Mouse (Mus musculus): ENCODE results near the gene Nos1. TPM values are rescaled to one million over a fixed set of nuclear protein-coding genes. Genes with fewer than 3 reads are reported as not detected.

Nos1 gene
- polyA plus RNA-seq, 1 experiment from 2014 or later, result 7.8 TPM

DNA sequence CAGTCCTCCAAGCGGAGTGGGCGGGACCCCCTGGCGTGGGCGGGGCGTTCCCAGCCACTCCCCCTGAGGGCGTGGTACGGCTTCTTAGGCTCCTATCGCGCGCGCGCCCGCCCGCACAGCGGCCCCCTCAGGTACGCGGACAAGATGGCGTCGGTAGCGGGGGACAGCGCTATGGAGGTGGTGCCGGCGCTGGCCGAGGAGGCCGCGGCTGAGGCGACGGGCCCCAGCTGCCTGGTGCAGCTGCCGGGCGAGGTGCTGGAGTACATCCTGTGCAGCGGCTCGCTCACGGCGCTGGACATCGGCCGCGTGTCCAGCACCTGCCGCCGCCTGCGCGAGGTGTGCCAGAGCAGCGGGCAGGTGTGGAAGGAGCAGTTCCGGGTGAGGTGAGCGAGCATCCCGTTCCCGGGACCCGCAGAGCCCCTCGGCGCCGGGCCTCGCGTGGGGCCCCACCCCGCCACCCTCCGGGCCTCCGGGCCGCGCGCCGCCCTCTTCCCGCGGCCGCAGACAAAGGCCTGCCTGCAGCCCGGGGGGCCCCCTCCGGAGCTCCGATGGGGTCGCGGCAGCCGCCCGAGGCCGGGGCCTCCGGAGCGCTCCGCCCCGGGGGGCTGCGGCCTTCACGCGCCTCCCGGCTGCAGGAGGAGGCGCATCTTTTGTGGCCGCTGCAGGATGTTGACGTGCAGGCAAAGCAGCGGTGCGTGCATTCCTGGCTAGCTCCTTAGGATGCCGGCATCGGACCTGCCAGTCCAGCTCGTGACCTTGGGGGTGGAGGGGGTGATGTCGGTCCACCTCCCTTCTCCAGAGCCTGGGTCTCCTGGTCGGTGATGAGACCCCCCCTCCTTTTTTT lies 196.0 kb downstream of the Nos1 start, which contains the start of gene Fbxo21:
Fbxo21 (plus strand) TSS at position 74 of the 844 bp plus-strand sequence.
- Histone ChIP-seq H3K27ac (ENCODE audit: low read length) (peak within 1 kb of the TSS; percentile 89), H3K9me3 (ENCODE audit: control insufficient read depth, low read length) (no peaks in the 10 kb centered on the region), H3K4me3 (replicated peaks; ENCODE audit: low read length) (peak within 1 kb of the TSS; percentile 99), H3K36me3 (ENCODE audit: control insufficient read depth, insufficient read depth) (0 out of 2 replicates have a peak, but pooled peaks cover 4% of the 10 kb centered on the region), H3K9ac (replicated peaks; ENCODE audit: low read depth, low read length) (peak within 1 kb of the TSS; percentile 100), H3K4me2 (ENCODE audit: low read length) (peak within 1 kb of the TSS; percentile 79), H3K4me1 (replicated peaks; ENCODE audit: control insufficient read depth, insufficient read depth, low read length) (peaks cover 26% of the 10 kb centered on the region), H3K27me3 (replicated peaks; ENCODE audit: control insufficient read depth, insufficient read depth, low read length) (no peaks in the 10 kb centered on the region)
- under 1% methylated on average over 86 of the region's 88 CpGs for WGBS
- ATAC-seq, result peak; percentile 91

DNA sequence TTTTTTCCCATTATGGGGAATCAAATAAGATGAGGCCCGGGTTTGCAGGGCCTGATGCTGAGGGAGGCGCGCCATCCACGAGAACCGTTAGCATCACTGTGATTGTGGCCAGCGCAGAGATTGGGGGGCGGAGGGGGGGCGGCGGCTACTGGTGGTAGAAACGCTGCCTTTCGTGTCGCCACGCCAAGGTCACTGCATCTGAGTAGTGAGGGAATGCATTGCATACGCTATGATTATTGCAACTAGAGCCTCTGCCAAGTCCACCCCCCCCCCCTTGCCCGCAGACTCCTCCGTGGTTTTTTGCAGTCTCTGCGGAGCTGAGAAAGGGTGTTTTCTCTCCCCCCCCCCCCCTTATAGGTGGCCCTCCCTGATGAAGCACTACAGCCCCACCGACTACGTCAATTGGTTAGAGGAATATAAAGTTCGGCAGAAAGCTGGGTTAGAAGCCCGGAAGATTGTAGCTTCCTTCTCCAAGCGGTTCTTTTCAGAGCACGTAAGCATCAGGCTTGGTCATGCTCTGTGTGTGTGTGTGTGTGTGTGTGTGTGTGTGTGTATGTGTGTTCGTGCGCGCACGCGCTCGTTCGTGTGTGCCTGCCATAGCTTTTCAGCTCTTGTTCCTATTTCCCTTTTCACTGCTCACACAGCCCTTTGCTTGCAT lies 196.8 kb downstream of the Nos1 start:
- peak overlapping the region; percentile 99 for H3K4me3 ChIP-seq (replicated peaks; ENCODE audit: low read length)
- H3K4me1 ChIP-seq (replicated peaks; ENCODE audit: control insufficient read depth, insufficient read depth, low read length), result peaks cover 26% of the 10 kb centered on the region
- ATAC-seq, result peak; percentile 21
- 0 out of 2 replicates have a peak, but pooled peaks cover 4% of the 10 kb centered on the region for H3K36me3 ChIP-seq (ENCODE audit: control insufficient read depth, insufficient read depth)
- H3K9me3 ChIP-seq (ENCODE audit: control insufficient read depth, low read length), result no peaks in the 10 kb centered on the region
- H3K4me2 ChIP-seq (ENCODE audit: low read length), result peak overlapping the region; percentile 79
- peak overlapping the region; percentile 89 for H3K27ac ChIP-seq (ENCODE audit: low read length)
- H3K9ac ChIP-seq (replicated peaks; ENCODE audit: low read depth, low read length), result peak overlapping the region; percentile 100
- WGBS, result 3% methylated on average over 30 of the region's 30 CpGs
- no peaks in the 10 kb centered on the region for H3K27me3 ChIP-seq (replicated peaks; ENCODE audit: control insufficient read depth, insufficient read depth, low read length)

GRCm38 (mm10) chr5:117978159-117978697 lies 197.4 kb downstream of the Nos1 start:
- no peak for ATAC-seq
- WGBS, result 37% methylated on average over 17 of the region's 17 CpGs
- Histone ChIP-seq H3K9ac (replicated peaks; ENCODE audit: low read depth, low read length) (peak overlapping the region; percentile 100), H3K9me3 (ENCODE audit: control insufficient read depth, low read length) (no peaks in the 10 kb centered on the region), H3K27ac (ENCODE audit: low read length) (peak overlapping the region; percentile 89; the same call in 1 of the 2 replicates), H3K4me3 (replicated peaks; ENCODE audit: low read length) (peak overlapping the region; percentile 99), H3K4me2 (ENCODE audit: low read length) (peak overlapping the region; percentile 79), H3K27me3 (replicated peaks; ENCODE audit: control insufficient read depth, insufficient read depth, low read length) (no peaks in the 10 kb centered on the region), H3K36me3 (ENCODE audit: control insufficient read depth, insufficient read depth) (0 out of 2 replicates have a peak, but pooled peaks cover 4% of the 10 kb centered on the region), H3K4me1 (replicated peaks; ENCODE audit: control insufficient read depth, insufficient read depth, low read length) (peaks cover 26% of the 10 kb centered on the region)

- no peaks in the 10 kb centered on the region for H3K9me3 ChIP-seq (ENCODE audit: control insufficient read depth, low read length)
- H3K9ac ChIP-seq (replicated peaks; ENCODE audit: low read depth, low read length), result peak overlapping the region; percentile 5; the same call in 1 of the 2 replicates
- 0 out of 2 replicates have a peak, but pooled peaks cover 4% of the 10 kb centered on the region for H3K36me3 ChIP-seq (ENCODE audit: control insufficient read depth, insufficient read depth)
- H3K4me1 ChIP-seq (replicated peaks; ENCODE audit: control insufficient read depth, insufficient read depth, low read length), result peaks cover 26% of the 10 kb centered on the region
- no peak overlapping the region for H3K27ac ChIP-seq (ENCODE audit: low read length)
- WGBS, result 39% methylated on average over 5 of the region's 5 CpGs
- ATAC-seq, result no peak
- H3K4me3 ChIP-seq (replicated peaks; ENCODE audit: low read length), result 0 out of 2 replicates have a peak overlapping the region, but pooled peaks have one; percentile 99
- peak overlapping the region; percentile 79 for H3K4me2 ChIP-seq (ENCODE audit: low read length)
- no peaks in the 10 kb centered on the region for H3K27me3 ChIP-seq (replicated peaks; ENCODE audit: control insufficient read depth, insufficient read depth, low read length)
Measured at GRCm38 (mm10) chr5:117979082-117979481, 198.2 kb downstream of the Nos1 start.

GRCm38 (mm10) chr5:117980921-117981320 lies 200.1 kb downstream of the Nos1 start:
- H3K9ac ChIP-seq (replicated peaks; ENCODE audit: low read depth, low read length), result no peak overlapping the region
- H3K27ac ChIP-seq (ENCODE audit: low read length), result no peak overlapping the region
- no peaks in the 10 kb centered on the region for H3K9me3 ChIP-seq (ENCODE audit: control insufficient read depth, low read length)
- 95% methylated on average over 8 of the region's 8 CpGs for WGBS
- H3K4me2 ChIP-seq (ENCODE audit: low read length), result no peak overlapping the region
- peaks cover 4% of the 10 kb centered on the region for H3K36me3 ChIP-seq (ENCODE audit: control insufficient read depth, insufficient read depth)
- no peak for ATAC-seq
- H3K4me3 ChIP-seq (replicated peaks; ENCODE audit: low read length), result no peak overlapping the region
- peaks cover 26% of the 10 kb centered on the region for H3K4me1 ChIP-seq (replicated peaks; ENCODE audit: control insufficient read depth, insufficient read depth, low read length)
- no peaks in the 10 kb centered on the region for H3K27me3 ChIP-seq (replicated peaks; ENCODE audit: control insufficient read depth, insufficient read depth, low read length)

DNA sequence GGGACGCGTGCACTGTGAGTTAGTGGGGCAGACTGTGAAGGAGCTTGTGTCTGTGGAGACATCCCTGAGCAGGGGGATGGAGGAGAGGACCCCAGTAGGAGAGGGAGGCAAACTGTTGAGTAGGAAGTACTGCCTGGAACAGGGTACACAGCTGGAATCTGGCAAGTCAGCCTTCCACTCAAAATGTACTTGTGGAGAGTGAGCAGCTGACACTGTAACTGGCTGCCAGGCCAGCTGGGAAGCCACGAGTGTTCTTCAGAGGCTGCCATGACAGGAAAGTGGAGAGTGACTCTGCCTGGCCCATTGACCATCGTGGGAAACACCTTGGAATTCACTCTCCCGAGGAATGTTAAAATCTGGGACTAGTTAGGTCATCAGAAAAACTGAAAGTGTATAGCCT lies 201.1 kb downstream of the Nos1 start:
- H3K9ac ChIP-seq (replicated peaks; ENCODE audit: low read depth, low read length), result no peak overlapping the region
- ATAC-seq, result no peak
- H3K4me2 ChIP-seq (ENCODE audit: low read length), result no peak overlapping the region
- H3K36me3 ChIP-seq (ENCODE audit: control insufficient read depth, insufficient read depth), result peaks cover 11% of the 10 kb centered on the region
- H3K27ac ChIP-seq (ENCODE audit: low read length), result no peak overlapping the region
- peaks cover 23% of the 10 kb centered on the region for H3K4me1 ChIP-seq (replicated peaks; ENCODE audit: control insufficient read depth, insufficient read depth, low read length)
- WGBS, result 89% methylated on average over 5 of the region's 5 CpGs
- H3K27me3 ChIP-seq (replicated peaks; ENCODE audit: control insufficient read depth, insufficient read depth, low read length), result no peaks in the 10 kb centered on the region
- H3K4me3 ChIP-seq (replicated peaks; ENCODE audit: low read length), result no peak overlapping the region
- H3K9me3 ChIP-seq (ENCODE audit: control insufficient read depth, low read length), result no peaks in the 10 kb centered on the region

DNA sequence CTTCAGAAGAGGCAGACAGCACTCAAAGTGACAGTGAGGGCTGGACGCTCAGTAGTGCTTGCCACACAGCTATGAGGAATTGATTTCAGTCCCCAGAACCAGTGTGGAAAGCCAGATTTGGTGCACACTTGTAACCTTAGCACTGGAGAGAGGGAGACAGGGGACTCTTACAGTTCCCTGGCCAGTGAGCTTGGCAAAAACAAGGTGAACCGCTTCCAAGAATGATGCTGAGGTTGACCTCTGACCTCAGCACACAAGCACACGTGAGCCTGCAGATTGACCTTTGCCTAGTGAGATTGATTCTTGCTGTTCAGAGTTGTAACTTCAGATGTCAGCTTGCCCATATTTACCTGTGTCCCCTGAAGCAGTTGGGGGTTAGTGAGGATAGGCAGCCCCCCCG lies 205.5 kb downstream of the Nos1 start:
- no peak overlapping the region for H3K9ac ChIP-seq (replicated peaks; ENCODE audit: low read depth, low read length)
- H3K4me2 ChIP-seq (ENCODE audit: low read length), result no peak overlapping the region
- no peaks in the 10 kb centered on the region for H3K9me3 ChIP-seq (ENCODE audit: control insufficient read depth, low read length)
- no peaks in the 10 kb centered on the region for H3K27me3 ChIP-seq (replicated peaks; ENCODE audit: control insufficient read depth, insufficient read depth, low read length)
- no peak for ATAC-seq
- H3K36me3 ChIP-seq (ENCODE audit: control insufficient read depth, insufficient read depth), result peaks cover 33% of the 10 kb centered on the region
- no peak overlapping the region for H3K27ac ChIP-seq (ENCODE audit: low read length)
- H3K4me3 ChIP-seq (replicated peaks; ENCODE audit: low read length), result no peak overlapping the region
- no peaks in the 10 kb centered on the region for H3K4me1 ChIP-seq (replicated peaks; ENCODE audit: control insufficient read depth, insufficient read depth, low read length)
- 76% methylated on average over 4 of the region's 4 CpGs for WGBS

DNA sequence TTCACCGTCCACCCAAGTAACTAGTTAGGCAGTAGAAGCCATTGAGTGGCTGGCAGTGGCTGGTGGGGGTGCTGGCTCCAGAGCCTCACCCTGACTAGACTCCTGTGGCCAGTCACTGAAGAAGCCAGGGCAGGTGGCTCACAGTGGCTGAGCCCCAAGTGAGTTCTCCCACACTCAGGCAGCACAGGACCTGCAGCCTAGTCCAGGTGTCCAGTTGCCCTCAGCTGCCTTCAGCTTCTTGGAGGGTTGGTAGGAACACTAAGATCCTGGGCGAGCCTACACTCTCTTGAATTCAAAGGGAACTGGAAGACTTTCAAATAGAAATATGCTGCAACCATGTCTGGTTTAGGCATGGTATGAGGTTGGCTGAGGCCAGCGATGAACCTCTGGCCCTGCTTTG lies 207.1 kb downstream of the Nos1 start:
- WGBS, result 89% methylated on average over 3 of the region's 3 CpGs
- peaks cover 47% of the 10 kb centered on the region for H3K36me3 ChIP-seq (ENCODE audit: control insufficient read depth, insufficient read depth)
- H3K4me1 ChIP-seq (replicated peaks; ENCODE audit: control insufficient read depth, insufficient read depth, low read length), result no peaks in the 10 kb centered on the region
- no peaks in the 10 kb centered on the region for H3K9me3 ChIP-seq (ENCODE audit: control insufficient read depth, low read length)
- H3K4me3 ChIP-seq (replicated peaks; ENCODE audit: low read length), result no peak overlapping the region
- no peak overlapping the region for H3K4me2 ChIP-seq (ENCODE audit: low read length)
- H3K27me3 ChIP-seq (replicated peaks; ENCODE audit: control insufficient read depth, insufficient read depth, low read length), result no peaks in the 10 kb centered on the region
- no peak overlapping the region for H3K27ac ChIP-seq (ENCODE audit: low read length)
- ATAC-seq, result no peak
- H3K9ac ChIP-seq (replicated peaks; ENCODE audit: low read depth, low read length), result no peak overlapping the region

GRCm38 (mm10) chr5:117988367-117988766 lies 207.5 kb downstream of the Nos1 start:
- ATAC-seq, result no peak
- no peaks in the 10 kb centered on the region for H3K4me1 ChIP-seq (replicated peaks; ENCODE audit: control insufficient read depth, insufficient read depth, low read length)
- WGBS, result 67% methylated on average over 9 of the region's 9 CpGs
- no peak overlapping the region for H3K4me2 ChIP-seq (ENCODE audit: low read length)
- H3K9ac ChIP-seq (replicated peaks; ENCODE audit: low read depth, low read length), result no peak overlapping the region
- H3K27ac ChIP-seq (ENCODE audit: low read length), result no peak overlapping the region
- H3K36me3 ChIP-seq (ENCODE audit: control insufficient read depth, insufficient read depth), result peaks cover 48% of the 10 kb centered on the region
- H3K27me3 ChIP-seq (replicated peaks; ENCODE audit: control insufficient read depth, insufficient read depth, low read length), result no peaks in the 10 kb centered on the region
- H3K9me3 ChIP-seq (ENCODE audit: control insufficient read depth, low read length), result no peaks in the 10 kb centered on the region
- no peak overlapping the region for H3K4me3 ChIP-seq (replicated peaks; ENCODE audit: low read length)

Measured in forebrain, embryonic 16.5 days (tissue).